Mouse (Mus musculus): Measurements from ENCODE around the gene Mid1ip1.
A peak's percentile ranks its signal among the peaks of the same experiment; 100 is the strongest.

Gene Mid1ip1

DNA sequence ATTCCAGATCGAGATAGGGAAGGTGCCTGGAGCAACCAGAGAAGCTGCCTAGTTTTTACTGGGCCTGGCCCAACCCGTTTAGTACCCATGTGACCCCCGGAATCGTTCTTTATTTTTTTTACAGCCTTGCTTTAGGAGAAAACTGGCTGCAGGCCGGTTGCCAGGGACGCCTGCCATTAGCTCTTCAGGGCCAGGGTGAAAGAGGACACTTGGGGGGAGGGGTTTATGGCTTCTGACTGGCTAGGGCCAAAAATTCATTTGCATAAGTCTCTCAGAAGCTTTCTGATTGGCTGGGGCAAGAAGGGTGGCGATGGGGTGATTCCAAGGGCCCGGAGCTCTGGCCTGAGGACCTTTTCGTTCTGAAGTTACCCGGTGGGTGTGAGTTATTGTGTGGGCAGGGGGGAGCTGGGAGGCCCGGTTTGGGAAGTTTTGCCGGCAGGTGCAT, at the start of gene Mid1ip1:
Gene Mid1ip1, plus strand, starts transcription at position 318 of the 445 bp plus-strand sequence.
- DNase-seq (ENCODE audit: low read depth, low spot score) = peak; percentile 86

DNA sequence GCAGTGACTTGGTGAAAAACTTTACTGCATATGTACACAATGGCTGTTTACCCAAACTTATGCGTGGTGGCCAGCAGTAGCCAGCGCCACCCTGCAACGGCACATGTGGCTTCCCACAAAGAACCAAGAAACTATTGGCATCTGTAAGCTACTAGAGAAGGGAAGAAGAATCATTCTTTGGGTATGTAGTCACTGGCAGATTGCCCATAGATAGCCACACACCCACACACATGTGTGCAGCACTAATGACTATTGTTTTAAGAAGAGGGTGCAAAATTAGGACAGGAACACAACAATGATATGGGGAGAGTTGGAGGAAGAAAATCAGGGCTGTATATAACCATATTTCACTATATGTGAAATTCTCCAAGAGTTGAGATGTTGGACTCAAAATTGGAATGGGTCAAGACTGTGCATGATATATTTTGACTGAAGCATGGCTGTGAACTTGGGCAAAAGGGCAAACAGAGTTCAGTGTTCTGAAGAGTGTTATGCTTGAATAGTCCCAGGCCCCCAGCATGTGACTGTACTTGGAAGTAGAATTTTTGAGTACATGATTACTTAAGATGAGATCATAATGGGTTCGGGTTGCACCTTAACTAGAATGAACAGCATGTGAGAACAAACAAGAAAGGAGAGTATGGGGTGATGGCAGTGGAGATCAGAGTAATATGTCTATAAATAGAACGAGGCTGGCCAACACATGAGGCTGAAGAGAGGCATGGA, 20.2 kb upstream of the Mid1ip1 start:
- DNase-seq (ENCODE audit: low read depth, low spot score) = no peak

DNA sequence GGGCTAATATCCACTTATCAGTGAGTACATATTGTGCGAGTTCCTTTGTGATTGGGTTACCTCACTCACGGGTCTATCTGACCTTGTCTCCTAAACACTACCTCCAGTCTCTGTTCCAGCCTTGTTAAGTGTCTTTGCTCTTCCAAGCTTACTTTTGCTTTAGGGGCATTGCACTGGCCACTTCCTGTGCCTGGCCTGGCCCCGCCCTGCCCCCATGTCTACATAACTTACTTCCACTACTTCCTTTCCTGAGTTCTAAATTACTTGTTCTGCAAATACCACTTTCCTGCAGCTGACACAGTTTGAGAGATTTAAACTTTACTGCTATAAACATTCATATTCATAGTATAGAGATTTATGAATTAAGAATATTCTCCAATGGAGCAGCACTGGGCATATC, 8.1 kb upstream of the Mid1ip1 start:
- no peak for DNase-seq (ENCODE audit: low read depth, low spot score)

DNA sequence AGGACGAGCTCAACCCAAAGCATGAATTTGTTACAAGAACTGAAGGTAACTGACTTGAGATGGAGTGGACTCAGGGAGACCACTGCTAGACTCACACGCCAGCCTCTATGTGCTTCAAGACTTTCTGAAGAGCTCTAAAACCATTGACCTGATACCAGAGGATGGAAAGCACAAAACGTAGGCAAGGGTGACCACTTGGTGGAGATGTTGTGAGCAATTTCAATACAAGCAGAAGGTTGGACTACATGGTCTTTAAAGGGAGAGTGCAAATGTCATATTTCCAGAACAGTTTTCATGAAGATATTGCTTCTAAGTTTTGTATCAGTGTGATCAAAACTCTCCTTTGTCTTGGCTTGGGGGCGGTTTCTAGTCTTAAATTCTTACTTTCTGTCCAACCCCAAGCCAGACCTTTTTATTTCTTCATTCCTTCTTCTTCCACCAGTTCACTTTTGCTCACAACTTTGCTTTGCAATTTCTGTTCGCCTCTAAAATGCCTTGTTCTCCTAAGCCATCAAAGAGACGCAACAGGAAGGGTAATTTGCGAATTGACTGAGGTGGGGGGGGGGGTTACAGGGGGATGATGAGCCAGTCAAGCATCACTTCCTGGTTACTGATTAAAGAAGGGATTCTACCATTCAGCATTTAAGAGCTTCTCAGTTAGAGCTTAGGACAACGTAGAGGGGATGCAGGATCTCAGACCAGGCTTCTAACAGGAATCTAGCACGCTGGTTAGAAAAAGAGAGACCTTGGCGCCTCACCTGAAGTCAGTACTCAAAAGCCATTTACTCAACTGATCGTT, 775 bp upstream of the Mid1ip1 start:
- DNase-seq (ENCODE audit: low read depth, low spot score) = no peak

DNA sequence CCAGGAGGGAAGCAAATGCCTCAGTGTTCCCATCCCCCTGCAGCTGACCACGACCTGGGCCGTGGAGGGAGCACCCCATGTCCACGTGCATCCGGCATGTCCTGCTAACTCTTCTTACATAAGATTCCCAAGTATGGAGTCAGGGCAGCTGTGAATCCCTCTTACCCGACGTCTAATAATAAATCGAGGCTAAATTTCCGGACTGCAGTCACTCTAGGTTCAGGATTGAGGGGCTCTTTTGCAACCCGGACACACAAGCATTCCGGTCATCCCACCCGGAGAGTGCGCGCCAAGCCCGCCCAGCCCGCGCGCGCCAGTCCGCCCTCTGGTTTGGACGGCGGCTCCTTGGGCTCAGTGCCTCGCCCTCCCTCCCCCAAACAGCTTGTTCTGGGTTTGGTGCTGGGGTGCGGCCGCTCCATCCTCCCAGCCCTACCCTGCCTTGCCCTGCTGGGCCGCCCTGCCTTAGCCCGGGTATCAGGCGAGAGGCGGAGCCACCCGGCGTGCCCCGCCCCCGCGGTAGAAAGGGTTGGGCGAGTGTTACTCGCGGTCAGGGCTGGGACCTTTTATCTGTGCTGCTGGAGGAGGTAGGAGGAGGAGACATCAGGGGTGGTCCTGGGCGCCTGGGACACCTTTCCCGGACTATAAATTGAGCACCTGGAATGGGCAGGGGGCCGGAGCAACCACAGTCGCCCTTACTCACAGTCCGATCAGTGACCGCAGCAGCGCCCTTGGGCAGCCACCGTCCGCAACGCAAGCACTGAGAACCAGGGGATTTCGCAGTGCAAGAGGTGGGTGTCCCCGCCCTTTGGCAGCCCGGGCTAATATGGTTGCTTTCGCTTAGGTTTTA, 2.3 kb downstream of the Mid1ip1 start:
- peak; percentile 82 for DNase-seq (ENCODE audit: low read depth, low spot score)

DNA sequence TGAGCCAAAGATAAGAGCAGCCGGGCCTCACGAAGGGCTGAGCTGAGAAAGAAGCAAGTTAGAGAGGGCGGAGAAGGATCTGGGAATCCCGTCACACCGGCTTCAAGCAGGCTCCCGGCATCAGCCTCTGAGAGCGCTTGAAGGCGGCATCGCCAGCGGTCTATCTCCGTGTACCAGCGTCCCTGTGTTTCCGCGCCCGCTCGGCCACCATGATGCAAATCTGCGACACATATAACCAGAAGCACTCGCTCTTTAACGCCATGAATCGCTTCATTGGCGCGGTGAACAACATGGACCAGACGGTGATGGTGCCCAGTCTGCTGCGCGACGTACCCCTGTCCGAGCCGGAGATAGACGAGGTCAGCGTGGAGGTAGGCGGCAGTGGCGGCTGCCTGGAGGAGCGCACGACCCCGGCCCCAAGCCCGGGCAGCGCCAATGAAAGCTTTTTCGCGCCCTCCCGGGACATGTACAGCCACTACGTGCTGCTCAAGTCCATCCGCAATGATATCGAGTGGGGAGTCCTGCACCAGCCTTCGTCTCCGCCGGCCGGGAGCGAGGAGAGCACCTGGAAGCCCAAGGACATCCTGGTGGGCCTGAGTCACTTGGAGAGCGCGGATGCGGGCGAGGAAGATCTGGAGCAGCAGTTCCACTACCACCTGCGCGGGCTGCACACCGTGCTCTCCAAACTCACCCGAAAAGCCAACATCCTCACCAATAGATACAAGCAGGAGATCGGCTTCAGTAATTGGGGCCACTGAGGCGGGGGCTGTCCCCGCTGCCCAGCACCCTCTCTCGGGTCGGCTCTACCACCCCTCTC, 3.4 kb downstream of the Mid1ip1 start:
- DNase-seq (ENCODE audit: low read depth, low spot score) = peak; percentile 4

DNA sequence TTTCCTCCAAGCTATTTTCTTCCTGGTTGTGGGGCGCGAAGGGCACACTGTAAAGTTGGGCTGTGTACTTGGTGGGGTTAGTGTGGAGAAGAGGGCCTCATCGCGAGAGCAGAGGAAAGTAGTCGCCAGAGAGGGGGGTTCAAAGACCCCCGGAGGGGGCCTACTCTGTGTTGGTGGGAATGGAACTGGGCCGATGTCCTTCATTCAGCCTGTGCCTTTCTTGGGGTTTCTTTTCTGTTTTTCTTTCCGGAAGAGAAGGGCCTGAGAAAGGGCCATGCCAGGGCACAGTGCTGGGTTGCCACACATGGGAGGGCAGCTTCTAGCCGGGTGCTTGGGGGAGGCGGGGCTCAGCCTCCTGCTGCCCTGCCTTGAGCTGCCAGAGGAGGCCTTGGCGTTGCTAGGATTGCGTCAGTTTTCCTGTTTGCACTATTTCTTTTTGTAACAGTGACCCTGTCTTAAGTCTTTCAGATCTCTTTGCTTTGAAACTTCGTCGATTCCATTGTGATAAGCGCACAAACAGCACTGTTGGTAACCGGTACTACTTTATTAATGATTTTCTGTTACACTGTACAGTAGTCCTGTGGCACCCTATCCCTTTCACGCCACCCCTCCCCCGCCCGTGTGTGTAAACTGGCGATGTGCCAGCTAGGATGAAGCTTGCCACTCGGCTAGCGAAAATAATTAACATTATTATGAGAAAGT, 4.2 kb downstream of the Mid1ip1 start:
- DNase-seq (ENCODE audit: low read depth, low spot score) = peak; percentile 8

DNA sequence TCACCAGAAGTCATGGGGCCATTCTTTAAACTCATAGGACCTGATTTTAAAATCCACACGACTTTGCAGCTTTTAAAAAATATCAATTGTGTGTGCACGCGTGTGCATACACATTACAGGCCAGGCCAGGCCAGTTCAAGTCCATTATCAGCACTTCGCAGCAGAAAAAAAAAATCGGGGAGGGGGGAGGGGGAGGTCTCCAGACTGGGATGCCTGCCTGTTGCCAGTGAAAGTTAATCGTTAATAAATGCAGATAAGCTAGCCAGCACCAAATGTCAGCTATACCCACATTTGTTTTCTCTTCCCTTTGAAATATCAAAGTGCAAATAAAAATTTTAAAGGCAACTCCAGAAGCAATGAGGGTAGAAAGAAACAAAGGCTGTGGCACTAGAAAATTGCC, 5.6 kb downstream of the Mid1ip1 start:
- DNase-seq (ENCODE audit: low read depth, low spot score) = no peak

DNA sequence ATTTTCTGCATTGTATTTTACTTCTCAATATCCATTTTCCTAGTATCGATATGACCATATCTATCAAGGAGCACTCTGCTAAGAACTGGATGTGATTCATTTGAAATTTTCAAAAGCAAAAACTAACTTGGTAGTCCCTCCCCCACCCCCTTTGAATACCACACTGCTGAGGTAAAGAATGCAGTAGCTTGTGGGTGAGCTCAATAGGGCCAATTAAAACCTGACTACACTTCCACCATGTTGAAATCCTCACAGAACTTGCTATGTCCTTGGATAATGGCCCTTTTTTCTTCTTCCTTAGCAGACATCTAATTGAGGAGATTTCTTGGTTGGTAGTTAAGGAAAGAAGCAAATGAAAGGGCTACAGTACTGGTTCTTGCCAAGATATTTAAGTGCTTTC, 9.8 kb downstream of the Mid1ip1 start:
- DNase-seq (ENCODE audit: low read depth, low spot score) = no peak

DNA sequence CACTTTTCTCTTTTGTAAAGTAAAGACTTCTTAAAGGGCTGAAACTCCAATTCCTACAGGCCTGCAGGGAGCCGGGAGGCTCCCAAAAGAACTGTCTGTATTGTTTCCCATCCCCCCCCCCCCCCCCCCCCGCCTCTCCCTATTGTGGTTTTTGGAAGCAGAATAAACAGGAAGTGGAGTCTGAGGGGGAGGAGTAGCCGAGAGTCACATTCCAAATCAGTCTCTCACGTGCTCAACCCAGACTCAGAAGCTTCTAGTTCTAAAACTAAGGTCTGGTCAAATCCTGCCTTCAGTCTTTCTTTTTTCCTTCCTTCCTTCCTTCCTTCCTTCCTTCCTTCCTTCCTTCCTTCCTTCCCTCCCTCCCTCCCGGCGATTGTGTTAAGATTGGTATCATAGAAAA, 14.7 kb downstream of the Mid1ip1 start:
- DNase-seq (ENCODE audit: low read depth, low spot score) = peak; percentile 25

DNA sequence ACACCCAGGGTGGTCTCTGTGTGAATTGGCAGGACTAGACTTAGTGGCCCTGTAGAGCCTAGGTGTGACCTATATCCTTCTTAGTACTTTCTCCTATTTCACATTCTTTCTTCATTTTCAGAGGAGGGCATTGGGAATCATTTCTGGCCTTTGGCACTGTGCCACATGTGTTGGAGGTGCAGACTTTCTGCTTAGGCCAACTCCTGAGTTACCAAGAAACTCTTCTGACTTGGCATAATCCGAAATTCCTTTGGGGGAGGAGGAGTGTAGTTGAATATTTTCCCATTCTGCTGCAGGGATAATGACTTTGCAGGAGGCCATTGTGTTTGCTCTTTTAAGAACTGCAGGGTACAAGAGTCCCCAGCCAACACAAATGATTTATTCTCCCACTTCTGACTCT, 19.6 kb downstream of the Mid1ip1 start:
- DNase-seq (ENCODE audit: low read depth, low spot score) = no peak

DNA sequence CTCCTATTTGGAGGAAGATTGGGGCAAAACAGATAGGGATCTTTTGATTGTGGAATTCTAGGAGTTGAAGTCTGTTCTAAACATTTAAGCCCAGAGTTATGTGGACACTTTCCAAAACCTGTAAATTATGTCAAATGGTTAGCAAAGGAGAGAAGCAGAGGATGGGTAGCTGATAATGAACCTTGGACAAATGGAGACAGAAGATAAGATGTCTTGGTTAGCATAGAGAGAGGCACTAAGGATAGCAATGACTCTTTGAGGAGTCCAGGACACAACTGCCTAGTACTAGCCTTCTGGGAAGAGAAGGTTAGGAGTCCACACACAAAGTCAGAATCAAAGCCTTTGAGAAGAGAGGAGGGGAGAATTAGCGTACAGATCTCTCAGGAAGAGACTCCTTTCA, 20.1 kb downstream of the Mid1ip1 start:
- no peak for DNase-seq (ENCODE audit: low read depth, low spot score)

DNA sequence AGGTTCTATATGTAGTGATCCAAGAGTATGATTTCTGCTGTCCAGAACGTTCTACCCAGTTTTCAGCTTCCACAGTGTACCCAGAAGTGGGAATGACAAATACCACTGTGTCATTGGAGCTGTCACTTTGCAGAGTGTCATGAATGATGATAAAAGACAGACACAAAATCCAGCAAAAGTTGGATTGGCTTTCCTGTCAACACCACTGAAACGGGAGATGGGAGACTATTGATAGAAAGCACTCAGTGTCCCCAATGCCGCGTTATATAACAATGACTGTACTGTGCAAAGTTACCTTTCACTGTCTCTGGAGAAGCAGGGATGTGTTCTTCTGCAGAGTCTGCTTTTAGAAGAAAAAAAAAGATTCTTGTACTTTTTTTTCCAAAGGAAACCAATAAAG, 44.1 kb downstream of the Mid1ip1 start:
- no peak for DNase-seq (ENCODE audit: low read depth, low spot score)

DNA sequence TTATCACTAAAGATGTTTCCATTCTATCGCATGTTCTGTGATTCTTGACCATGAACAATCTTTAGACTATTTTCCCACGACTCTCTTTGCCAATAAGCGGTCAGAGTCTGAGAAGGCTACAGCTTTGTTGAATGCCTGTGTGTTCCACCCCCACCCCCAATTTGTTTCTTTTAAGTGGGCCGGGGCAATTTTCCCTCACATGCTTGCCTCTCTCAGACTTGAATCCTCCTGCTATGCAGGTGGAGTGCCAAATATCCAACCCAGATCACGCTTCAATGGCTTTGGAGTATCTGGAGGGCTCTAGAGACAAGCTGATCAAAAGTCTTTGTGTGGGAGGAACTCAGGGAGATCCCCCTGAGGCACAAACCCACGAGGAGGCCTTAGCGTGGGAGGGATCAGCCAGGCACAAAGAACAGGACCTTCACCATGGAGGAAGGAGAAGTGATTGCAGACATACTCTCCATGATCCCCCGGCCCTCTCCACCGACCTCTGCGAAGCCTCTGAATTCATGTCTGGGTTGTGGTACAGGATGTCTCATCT, 48.7 kb downstream of the Mid1ip1 start:
- DNase-seq (ENCODE audit: low read depth, low spot score) = no peak

All from ES-CJ7 (cell line).